Mouse (Mus musculus) 416B (cell line): ENCODE measurements around the gene Hsd17b1.
"Not testable (repeated sequence)": the region's sequence is repeated elsewhere in the genome, so short reads cannot be mapped to it uniquely, and the experiment has no call there.

Experiments used
- DNase-seq: peaks from one replicate; pipeline ENCODE4 v3.0.0; 2011; ENCODE audit warnings: low read depth

The Hsd17b1 gene

GRCm38 (mm10) chr11:101085617-101086322 is 7.6 kb downstream of the Hsd17b1 start:
- no peak for DNase-seq

GRCm38 (mm10) chr11:101086323-101086674 is 8.1 kb downstream of the Hsd17b1 start:
- no peak for DNase-seq

- DNase-seq = peak; percentile 96
These were observed 8.8 kb downstream of the Hsd17b1 start, which contains the start of gene Mlx for GRCm38 (mm10) chr11:101086756-101087681. TSS of gene Mlx (plus strand) at chr11:101087277.

DNA sequence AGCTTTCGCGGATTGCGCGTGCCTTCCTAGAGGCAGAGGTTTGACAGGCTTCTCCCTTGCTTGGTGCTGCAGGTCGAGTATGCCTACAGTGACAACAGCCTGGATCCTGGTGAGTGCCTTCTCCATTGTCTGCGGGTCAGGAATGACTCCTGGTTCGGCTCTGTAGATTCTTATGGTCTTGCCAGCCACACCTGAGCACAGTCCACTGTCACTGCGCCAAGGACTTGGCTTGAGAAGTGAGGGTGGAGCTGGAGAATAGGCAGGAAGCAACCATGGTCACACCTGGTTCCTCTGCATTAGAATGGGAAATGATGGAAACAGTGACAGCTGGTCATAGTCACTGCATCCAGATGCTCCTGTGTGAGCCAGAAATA is 9.5 kb downstream of the Hsd17b1 start:
- peak; percentile 41 for DNase-seq

DNA sequence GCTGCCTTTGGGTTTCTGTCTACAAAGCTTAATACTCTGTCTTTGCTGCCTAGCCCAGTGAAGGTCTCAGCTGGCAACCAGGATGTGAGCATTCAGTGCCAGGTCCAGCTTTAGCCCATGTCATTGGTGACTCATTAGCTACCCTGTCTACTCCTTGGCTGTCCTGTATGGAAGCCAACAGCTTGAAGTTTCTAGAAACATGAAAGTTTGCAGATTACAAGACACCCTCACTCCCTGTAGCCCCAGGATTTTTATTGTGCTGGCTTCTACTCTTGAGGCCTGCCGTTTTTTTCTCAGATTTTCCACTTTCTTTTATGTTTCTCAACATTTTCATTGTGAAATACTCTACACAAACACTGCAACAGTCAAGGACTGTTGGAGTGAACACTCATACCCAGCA is 11.7 kb downstream of the Hsd17b1 start:
- peak; percentile 66 for DNase-seq

GRCm38 (mm10) chr11:101094930-101095313 is 16.7 kb downstream of the Hsd17b1 start:
- no peak for DNase-seq

DNA sequence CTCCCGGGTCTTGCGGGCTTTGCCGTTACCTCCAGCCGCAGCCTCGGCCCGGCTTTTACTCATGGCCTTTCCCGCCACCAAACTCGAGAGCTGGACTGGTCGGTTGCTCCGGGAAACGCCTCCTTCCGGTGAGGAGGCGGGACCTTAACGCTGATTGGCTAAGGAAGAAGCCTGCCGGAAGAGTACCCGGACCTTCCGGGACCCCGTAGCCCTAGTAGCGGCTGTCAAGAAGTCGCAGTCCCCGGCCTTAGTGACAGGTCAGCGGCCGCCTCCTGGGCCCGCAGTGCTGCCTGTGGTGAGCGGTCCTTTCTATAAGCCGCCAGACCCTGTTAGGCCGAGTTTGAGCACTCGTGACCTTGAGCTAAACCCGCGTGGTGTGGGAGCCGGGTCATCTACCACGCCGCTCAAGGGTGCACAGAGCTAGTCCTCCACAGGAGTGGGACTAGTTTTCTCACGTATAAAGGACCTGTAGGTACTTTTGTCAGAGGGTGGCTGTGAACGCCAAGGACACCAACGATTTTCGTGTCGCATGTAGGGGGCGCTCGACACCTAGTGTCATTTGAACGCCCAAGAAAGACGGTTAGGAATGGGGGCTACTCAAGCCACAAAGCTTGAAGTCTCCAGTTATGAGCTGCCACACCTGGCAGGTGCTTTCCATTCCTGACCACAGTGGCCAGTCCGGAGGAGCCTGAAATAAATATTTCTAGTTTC is 17.3 kb downstream of the Hsd17b1 start, which contains the start of gene Psmc3ip:
Gene Psmc3ip, minus strand, starts transcription at position 123 of the 711 bp plus-strand sequence.
- DNase-seq = peak; percentile 97

DNA sequence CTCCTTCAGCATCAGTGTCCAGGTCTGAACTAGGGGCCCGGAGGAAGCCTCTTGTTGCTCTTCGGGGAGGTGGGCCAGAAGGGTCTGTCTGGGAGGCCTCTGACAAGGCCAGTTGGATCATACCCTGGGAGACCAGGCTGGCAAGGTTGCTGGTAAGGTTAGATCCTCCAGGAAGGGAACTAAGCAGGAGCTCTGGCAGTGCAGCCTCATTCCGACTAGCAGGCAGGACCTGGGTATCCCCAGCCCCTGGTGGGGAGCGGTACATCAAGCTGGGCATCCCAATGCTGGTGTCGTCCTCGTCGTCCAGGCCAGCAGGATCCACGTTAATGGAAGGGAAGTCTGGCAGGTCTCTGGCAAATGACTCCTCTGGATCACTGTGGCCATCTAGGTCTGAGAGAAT is 20.0 kb downstream of the Hsd17b1 start:
- no peak for DNase-seq

DNA sequence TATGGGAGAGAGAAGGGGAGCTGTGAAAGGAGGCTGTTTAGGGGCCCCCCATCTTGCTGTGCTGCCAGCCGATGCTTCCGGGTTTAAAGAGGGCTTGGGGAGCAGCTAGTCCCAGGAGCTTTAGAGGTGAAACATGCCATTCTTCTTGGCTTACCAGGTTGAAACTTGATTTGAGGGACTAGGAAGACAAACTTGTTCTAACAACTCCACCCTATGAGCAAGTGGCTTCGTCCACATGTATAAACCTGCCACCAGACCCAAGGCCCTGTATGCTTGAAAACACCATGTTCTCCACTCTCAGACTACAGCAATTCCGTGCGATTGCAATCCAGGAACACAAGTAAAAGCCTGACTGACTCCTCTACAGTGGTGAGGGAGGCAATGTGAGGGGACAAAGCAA is 24.8 kb downstream of the Hsd17b1 start:
- no peak for DNase-seq

GRCm38 (mm10) chr11:101109351-101109750 is 31.1 kb downstream of the Hsd17b1 start:
- DNase-seq = no peak

GRCm38 (mm10) chr11:101110708-101111107 is 32.5 kb downstream of the Hsd17b1 start:
- no peak for DNase-seq

DNA sequence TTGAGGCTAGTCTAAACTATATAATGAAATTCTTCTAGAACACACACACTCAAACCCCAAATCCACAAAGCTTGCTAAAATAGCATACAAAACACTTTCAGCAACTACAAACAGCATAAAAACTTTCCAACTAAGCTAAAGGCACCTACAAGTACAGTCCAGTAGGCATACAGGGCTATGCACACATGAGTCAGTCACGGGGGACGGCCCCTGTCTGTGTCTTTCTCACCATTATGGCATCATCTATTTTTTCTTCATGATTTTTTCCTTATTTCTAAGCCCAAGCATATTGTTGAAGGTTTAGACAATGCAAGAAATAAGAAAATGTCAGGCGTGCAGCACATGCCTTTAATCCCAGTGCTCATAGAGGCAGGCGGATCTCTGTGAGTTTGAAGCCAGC is 33.0 kb downstream of the Hsd17b1 start:
- no peak for DNase-seq

- no peak for DNase-seq
These were observed 34.0 kb downstream of the Hsd17b1 start for GRCm38 (mm10) chr11:101112186-101112585.

- DNase-seq = no peak
These were observed 37.4 kb downstream of the Hsd17b1 start for GRCm38 (mm10) chr11:101115564-101115963.

DNA sequence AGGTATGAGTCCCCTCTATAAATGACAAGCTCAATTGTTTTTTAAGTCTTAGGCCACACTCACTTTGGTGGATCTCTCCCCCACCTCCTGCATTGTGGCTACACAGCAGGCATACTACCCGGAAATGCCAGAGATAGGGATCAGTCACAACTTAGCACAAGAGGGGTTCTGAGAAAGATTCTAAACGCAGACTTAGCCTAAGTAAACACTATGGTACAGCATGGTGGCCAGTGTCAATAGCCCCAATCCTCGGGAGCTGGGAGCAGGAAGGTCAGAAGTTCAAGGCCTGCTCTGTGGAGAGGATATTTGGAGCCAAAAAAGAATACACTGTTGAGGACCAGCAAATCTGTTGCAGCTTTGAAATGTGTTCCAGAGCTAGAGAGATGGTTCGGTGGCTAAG is 39.9 kb downstream of the Hsd17b1 start:
- peak; percentile 61 for DNase-seq

DNA sequence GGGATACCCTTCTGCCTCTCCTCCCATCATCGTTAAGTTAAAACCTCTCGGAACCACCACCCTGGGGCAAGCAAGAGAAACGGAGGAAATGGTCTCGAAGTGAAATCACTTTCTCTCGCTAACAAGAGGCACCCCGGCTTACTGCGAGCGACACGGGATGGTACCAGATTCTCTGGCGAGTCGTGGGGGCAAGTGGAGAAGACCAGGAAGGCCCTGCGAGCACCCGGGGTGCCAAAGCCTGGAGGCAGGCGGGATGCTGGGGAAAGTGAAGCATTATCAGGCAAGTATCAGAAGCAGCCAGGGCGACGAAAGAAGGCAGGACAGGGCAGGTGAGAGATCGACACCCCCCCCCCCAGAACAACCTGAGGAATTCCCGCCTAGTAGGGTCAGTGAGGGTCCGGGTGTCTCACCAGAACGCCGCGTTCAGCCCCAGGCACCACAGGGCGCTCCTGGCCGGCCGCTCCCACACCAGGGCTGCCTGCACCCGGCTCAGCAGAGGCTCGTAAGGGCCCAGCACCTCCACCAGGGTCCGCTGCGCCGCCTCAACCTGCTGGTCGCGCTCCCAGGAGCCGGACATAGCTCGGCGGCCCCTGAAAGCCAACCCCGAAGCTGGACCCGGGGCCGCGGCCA is 41.0 kb downstream of the Hsd17b1 start:
- DNase-seq = no peak

DNA sequence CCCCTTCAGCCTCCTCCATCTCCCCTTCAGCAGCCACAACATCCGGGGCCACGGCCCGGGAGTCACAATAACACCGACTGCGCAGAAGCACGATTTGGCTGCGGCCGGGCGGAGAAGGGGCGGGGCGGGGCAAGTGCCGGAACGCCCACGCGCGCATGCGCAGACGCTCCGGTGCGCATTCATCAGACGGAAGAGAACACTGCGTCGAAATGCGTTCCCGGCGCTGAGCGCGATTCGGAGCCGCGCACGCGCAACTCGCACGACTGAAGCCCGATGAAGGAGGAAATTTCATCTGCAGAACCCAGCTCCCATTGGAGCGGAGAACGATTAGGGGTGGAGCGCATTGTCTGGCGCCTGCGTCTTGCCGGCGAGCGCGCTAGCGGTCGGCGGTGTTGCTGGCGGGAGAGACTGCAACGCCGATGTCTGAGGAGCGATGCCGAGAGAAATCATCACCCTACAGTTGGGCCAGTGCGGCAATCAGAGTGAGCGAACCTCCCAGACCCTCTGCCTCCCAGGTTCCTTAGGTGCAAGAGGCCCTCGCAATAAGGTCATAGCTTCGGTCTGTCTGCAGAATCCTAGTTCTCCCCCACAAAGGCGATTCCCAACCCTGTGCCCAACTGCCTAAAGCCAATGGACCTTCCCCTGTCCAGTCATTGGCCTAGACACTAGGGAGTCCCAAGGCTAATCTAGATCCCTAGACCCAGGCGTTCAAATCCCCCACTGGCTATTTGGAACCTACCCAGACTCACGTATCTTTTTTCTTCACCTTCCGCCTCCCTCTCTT is 41.7 kb downstream of the Hsd17b1 start, which contains the start of the genes Retreg3 and Tubg1:
Gene Retreg3, minus strand, starts transcription at position 133 of the 784 bp plus-strand sequence.
Gene Tubg1, plus strand, starts transcription at position 178 of the 784 bp plus-strand sequence.
- peak; percentile 99 for DNase-seq

- DNase-seq = no peak
These were observed 42.5 kb downstream of the Hsd17b1 start for GRCm38 (mm10) chr11:101120545-101121188.

DNA sequence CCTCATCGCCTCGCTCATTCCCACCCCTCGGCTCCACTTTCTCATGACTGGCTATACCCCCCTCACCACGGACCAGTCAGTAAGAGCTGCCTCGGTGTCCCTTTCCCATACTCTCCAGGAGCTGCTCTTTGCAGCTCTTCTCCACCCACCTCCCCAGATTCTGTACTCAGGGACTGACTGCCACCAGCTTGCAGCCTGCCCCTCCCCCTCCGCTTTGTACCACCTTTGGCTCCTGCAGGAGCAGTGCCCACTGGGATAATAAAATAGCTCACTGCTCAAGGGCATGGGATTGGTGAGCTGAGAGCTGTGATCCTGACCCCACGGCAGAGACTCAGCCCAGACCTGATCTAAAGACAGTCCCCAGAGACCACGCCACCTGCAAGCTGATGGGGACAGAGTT is 46.3 kb downstream of the Hsd17b1 start:
- DNase-seq = not testable (repeated sequence)

- not testable (repeated sequence) for DNase-seq
These were observed 46.8 kb downstream of the Hsd17b1 start for GRCm38 (mm10) chr11:101125008-101125407.
